Mouse (Mus musculus) layer of hippocampus, postnatal 25 days (tissue): ENCODE data around the gene Dnah7c. TPM values are rescaled to one million over a fixed set of nuclear protein-coding genes. Genes with fewer than 3 reads are reported as not detected.
"Not testable (repeated sequence)": the region's sequence is repeated elsewhere in the genome, so short reads cannot be mapped to it uniquely, and the experiment has no call there.

Experiments used
- DNase-seq, 2 experiments: peaks; one replicate each; pipeline ENCODE4 v3.0.0; 2022; ENCODE audit warnings: mixed read lengths in 2 of 2, low spot score in 1 of 2; ENCODE audit errors: extremely low spot score in 1 of 2
- total RNA-seq, 2 experiments: library from RNA; stranded (reverse); gene quantifications; 2 replicates each; pipeline ENCODE4 v1.2.3; 2021

The Dnah7c gene
- total RNA-seq, result under 1 TPM; 0.54 to 0.59 TPM

DNA sequence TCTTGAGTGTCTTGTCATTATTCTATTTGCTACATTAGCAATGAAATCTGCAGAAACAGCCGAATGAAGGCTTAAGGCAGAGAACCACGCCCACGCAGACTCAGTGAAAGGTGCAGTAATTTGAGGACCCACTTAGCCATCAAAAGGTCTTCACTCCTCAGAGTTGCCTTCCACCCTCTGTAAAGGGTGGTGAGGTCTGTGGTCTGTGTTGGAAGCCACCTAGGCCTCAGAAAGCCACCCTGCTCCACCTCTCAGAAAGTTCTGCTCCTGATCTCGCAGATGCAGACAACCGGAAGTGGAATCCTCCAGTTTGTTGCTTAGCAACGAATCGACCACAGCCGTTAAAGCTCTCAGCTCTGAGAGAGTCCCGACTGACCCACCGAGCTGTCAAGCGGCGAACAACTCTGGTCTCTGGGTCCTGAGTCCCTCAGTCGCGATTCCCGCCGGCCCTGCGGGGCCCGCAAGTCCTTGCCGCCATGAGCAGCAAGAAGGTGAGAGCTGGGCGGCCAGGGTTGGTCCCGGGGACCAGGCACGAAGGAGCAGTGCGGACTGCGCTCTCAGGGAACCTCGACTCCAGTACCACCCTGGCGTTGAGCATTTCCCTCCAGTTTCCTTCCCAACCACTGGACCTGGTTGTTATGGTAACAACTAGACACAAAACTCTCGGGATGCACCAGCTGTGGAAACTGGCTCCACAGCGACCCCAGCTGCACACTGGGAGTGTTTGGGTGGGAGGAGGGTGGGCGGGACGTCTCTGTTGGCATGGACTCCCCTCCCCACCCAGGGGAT is at the start of gene Dnah7c:
Gene Dnah7c (plus strand): TSS at position 456 of the 789 bp plus-strand sequence.
- DNase-seq, result no peak

DNA sequence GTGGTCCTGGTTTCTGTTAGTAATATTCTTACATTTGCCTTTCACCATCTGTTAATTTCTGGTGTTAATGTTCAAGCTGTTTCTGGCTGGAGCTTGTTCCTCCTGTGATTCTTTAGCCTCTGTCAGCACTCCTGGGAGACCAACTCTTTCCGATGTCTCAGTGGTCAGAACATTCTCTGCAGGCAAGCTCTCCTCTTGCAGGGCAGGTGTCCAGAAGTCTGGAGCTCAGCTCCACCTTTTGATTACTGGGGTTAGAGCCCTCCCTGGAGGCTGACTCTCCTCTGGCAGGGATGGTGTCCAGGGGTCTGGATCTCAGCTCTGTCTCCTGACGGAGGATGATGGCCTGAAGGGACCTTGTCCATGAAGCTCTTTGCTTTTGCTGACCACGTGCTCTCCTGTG is 44.8 kb upstream of the Dnah7c start:
- DNase-seq, result not testable (repeated sequence)

DNA sequence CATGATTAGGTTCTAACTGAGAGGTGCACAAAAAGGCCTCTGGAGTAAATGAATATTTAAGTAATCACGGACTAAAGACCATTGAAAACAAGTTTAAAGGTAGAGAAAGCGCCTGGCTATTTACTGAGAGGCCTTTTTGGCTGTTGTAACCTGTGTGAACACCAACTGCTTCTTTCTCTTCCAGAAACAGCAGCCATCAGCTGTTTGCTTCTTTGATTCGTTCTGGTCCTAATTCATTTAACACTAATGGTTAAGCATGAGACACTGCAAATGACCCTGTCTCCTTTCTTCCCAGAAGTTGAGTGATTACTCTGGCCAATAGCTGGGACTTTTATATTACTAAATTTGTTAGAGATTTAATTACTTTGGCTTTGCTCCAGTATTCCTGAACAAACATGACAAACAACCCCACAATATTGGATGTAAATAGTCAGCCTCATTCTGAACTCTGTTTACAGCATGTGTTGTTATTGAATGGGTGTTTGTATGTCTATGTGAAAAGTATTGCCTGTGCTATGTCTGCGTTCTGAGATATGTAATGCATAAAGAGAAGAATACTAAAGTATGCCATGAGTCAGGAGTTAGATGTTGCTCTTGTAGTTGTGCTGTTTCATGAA is 30.6 kb upstream of the Dnah7c start:
- not testable (repeated sequence) for DNase-seq

DNA sequence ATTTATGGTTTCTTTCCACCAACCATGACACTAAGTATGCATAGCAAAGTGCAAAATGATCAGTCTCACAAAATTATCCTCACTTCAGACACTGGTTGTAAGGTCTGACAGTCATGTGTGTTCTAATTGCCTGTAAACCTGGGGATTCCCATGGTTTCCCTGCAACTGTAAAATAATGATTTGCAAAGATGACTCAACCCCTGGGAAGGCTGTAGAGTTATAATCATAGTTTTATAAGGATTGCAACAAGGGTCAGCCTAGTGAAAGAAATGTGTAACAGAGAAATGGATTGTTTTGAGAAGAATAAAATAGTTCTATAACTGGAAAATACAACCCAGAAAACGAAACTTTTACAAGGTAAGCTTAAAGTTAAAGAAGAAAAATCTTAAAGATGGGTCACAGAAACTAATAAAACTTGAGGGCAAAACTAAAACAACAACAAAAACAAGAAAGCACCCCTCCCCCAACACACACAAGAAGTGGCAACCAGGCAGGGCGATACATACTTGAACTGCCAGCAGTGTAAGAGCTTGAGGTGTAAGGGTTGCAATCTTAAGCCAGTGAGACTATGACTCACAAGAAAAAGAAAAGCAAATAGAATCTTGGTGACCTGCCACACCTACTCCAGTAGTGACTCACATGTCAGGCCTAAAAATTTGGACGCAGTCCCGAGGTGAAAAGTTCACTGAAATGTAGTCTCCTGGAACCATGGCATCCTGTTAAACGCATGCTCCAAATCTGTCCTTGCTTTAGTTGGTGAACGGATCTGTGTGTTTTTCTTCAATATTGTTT is 16.9 kb upstream of the Dnah7c start:
- no peak for DNase-seq

DNA sequence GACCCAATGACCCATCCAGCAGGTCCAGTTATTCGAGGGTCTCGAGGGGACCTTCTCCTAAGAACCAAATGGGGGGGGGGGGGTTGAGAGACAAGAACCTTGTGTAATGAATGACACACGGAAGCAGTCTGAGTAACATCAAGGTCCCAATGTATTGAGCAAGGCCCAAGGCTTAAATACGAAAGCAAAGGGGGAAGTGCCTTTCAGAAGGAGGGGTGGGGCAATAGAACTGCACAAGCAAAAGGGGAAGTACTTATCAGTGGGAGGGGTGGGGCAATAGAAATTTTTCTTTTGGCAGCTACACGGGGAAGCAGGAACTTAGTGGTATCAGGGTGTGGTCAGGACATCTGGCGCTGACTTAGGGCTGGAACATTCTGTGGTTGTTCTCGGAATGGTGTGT is 10.6 kb upstream of the Dnah7c start:
- DNase-seq, result not testable (repeated sequence)

DNA sequence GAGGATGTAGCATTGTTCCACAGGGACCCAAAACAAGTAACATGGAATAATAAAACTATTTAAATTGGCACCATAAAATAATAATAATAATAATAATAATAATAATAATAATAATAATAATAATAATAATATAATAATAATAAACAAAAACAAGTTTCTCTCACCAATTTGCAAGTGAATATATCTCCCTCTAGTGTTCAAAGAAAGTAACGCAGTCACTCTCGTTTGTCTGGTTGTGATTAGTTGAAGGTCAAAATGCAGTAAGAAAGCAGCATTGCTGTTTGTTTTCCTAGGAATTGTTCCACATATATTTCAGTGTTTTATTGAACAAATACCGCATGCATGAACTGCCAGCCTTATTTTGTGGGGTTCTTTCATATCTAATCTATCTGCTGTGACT is 8.4 kb upstream of the Dnah7c start:
- DNase-seq, result not testable (repeated sequence)

DNA sequence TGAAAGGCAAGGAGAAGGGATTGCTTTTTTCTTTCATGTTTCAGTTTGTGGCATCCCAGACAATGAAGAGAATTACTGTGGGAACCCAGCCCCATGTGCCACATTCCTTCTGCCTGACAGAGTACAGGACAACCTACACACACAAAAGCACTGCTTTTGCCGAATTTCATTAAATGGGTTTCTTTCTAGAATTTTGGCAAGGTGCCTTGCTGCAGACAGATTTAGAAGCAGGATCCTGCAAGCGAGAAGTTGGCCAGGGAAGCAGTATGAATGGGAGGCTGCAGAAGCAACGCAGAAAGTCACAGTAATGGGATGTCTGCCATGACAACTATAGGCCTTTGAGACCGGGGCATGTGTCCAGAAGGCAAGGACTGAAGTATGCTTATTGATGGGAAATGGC is 6.4 kb upstream of the Dnah7c start:
- not testable (repeated sequence) for DNase-seq

DNA sequence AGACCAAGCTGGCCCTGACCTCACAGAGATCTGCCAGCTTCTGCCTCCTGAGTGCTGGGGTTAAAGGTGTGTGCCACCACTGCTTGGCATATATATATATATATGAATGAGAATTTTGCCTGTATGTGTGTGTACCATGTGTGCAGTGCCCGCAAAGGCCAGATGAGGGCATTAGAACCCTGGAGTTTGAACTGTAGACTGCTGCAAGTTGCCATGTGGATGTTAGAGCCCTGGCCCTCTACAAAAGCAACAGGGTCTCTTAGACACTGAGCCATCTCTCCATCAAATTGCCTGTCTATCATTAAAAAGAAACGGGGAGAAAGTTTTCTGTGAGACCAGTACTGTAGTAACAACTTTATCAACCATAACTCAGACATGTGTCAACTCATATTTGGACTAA is 3.0 kb downstream of the Dnah7c start:
- no peak for DNase-seq

DNA sequence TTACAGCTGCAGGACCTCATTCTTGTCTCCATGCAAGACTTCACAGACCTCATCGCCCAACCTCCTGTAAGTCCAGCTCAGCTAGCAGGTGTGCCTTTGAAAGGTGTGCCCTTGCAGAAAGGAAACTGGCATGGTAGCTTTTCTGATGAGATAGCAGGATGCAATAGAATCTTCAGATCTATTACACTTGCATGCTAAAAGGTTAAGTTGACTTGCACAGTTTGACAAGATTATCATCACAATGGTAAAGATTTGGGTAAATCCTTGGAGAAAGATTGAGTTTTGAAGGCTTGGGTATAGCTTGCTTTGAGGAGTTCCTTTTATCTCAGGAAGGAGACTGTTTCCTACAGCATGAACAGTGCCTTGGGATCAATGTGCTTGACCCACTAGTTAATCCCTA is 89.3 kb downstream of the Dnah7c start:
- DNase-seq, result not testable (repeated sequence)

DNA sequence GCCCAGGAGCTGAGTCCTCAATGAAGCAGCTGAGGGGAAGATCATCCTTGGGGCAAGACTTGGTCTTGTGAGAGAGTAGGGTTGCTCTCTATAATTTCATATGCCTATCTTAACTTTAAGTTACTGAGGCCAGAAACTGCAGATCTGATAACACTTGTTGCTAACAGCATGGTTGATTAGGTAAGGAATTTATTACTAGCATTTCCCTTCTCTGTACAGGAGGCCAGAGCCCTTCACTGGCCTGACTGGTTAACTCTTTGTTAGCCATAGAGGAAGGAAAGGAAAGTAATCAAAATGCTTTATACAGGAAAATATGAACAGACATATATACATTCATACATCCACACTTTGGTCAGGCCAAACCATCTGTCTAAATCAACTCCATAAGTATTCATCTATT is 95.6 kb downstream of the Dnah7c start:
- DNase-seq, result no peak

DNA sequence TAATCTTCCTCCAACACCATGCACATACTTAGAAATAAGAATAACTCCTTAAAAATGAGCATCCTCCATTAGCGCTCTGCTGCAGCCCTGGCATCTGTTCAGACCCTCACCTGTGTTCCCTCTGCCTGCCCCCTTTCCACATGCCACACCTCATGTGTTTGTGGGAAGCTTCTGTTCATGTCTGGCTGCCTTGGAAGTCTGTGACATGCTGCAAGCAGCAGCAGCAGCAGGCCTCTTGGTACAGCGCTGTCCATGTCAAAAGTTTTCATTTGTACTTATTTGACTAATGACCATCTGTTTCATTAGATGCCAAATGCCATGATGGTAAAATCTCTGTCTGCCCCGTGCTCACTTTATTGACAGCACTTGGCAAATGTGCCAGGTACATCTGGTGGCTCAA is 101.1 kb downstream of the Dnah7c start:
- DNase-seq, result not testable (repeated sequence)

DNA sequence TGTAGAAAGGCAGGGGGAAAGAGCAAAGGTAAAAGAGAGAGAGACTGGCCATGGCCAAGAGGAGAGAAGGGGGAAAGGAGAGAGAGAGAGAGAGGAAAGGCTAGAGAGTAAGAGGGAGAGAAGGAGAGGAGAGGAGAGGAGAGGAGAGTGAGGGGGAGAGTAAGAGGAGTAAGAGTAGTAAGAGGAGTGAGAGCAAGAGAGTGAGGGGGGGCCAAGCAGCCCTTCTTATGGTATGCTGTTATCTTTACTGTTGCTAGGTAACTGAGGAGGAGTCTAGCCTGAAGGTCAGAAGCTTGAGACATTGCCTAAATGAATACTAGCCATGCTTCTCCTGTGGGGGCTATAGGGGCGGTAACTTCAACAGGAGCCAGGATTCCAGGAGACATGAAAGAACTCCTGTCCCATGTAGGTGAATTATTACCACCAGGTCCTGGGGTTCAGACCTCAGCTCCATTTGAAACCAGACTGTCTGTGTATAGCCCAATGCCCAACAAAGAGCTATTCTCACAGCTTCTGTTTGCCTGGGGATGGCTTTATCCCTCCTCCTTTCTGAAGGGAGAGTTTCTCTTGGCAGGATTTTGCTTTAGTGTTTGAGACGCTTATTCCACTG is 119.5 kb downstream of the Dnah7c start:
- DNase-seq, result no peak

DNA sequence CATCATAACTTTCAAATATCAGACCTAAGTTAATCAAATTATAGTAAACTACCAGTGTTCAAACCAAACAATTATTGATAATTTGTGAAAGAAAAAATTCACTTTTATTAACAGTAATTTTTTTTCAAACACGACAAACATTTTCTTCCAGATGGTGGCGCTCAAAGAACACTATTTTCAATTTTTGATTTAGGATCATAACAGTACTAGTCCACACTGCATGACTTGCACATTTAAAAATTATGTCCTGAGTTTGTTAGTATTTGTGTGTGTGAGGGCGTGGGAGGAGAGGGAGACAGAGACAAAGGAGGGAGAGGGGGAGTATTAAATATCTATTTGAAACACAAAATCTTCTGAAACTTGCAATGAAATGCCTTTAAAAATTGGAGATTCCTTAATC is 155.0 kb downstream of the Dnah7c start:
- DNase-seq, result peak in 1 of 2 experiments; percentile 36

DNA sequence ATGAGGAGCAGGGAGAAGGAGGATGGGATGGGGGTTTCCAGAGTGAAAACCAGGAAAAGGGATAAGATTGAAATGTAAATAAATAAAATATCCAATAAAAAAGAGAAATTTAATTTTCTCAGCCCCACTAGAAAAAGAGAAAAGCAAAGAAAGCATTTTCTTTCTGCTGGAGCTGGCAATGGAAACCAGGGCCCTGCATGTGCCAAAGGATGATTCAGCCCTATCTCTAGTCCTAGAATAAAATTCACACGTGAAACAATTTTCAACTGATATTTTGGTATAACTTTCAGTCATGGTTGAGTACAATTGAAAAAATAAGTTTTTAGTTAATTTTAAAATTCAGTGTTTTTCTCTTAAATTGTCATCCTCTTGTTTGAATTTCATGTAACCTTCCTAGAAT is 168.4 kb downstream of the Dnah7c start:
- DNase-seq, result not testable (repeated sequence)

DNA sequence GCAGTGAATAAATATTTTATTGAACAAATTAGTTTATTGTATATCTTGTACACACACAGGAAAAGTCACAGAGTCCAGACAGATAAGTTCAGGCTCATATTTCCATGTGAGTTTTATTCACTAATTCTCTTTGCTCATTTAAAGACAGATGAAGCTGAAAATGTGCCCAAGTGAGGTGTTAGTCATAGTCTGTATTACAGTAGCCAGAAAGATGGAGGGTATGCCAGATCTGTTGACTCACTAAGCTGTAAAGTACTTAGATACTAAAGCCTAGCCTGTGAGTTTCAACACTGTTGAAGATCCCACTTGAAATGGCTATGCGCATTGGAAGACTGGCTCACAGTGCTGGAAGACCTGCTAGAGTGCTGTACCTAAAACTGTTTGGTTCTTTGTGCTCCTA is 171.0 kb downstream of the Dnah7c start:
- DNase-seq, result not testable (repeated sequence)

DNA sequence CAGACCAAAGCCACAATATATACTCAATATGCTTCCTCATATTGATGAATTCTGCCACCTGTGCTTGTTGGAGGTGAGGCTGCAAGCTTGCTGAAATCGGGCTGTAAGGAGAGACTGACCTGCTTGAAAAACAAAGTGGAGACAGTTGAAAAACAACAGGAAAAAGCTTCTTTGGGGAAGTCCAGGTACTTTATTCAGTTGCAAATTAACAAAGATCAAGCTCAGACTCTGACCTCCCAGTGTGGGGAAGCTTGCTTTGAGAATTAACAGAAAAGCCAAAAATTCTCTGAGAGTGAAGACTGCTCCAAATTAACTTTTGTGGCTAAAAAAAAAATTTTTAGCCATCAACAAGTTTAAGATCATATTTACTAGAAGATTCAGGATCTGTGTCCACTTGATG is 194.9 kb downstream of the Dnah7c start:
- no peak for DNase-seq

DNA sequence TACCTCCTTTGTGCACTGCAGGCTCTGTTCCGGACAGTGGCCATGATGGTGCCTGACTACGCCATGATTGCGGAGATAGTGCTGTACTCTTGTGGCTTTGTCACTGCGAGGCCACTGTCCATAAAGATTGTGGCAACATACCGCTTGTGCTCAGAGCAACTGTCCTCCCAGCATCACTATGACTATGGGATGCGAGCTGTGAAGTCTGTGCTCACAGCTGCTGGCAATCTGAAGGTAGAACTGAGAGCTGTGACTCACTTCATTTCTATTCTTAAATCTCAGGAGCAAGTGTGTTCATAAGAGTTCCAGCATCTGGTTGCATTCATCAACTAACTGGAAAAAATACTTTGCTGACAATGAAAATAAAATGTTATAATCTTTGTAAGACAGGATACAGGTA is 200.5 kb downstream of the Dnah7c start:
- DNase-seq, result not testable (repeated sequence)

DNA sequence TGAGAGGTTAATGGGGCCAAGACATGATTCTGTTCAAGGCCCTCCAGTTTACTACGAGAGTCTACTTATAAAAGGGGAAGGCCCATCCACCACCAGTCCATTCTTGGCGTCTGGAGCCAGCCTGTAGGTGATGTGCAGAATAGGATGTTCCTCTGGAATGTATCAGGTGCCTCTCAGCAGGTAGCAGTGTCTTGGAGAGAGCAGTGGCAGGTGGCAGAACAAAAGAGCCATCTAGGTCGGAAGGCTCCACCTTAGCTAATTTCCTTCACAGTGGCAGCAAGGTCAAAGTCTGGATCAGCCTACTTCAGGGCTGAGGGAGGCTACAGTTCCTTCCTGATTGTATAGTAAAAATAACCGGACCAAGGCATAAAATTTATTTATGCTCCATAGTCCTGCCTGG is 224.4 kb downstream of the Dnah7c start:
- not testable (repeated sequence) for DNase-seq

DNA sequence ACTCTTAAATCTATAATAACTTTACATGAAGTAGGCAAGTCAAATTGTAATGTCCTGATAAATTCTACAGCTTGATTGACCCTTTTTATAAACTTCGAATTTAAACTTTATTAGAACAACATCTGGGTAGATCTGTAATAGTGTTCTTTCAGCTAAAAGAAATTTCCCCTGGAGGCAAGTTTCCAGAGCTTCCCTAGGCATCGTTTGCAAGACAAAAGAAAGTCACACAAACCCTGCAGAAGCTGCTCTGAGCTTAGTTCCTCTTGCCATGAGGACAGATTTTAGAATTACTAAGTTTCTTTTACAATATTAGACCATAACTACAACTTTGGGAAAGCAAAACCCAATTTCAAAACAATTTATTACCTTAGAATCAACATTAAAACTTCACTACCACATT is 227.3 kb downstream of the Dnah7c start:
- not testable (repeated sequence) for DNase-seq

DNA sequence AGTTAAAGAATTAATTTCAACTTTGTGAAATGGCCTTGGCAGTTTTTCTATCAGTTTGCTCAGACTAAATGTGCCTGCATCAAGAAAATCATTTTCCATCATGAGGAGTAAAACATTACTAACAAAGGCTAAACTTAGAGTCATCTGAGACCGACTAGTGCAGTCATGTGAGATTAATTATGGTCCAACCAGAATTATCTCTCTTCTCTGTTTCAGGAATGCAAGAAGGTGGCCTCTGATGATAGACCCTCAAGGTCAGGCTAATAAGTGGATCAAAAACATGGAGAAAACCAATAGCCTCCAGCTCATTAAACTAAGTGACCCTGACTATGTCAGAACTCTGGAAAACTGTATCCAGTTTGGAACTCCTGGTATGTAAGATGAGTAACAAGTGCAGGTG is 299.4 kb downstream of the Dnah7c start:
- DNase-seq, result not testable (repeated sequence)

DNA sequence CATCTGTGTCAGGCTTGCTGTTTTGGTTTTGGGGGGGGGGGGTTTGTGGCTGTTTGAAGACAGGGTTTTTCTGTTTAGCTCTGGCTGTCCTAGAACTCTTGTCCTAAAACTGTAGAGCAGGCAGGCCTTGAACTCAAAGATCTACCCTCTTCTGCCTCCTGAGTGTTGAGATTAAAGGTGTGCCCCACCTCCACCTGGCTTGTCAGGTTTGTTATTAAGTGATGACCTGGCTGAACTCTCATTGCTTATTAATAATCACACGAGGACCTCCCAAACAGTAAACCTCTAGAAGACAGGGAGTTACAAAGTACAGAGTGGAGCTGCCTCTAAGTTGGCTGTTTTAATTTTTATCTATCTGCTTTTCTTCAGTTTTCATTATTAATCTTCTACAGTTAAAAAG is 299.9 kb downstream of the Dnah7c start:
- no peak for DNase-seq
